In the genomic region with DNA sequence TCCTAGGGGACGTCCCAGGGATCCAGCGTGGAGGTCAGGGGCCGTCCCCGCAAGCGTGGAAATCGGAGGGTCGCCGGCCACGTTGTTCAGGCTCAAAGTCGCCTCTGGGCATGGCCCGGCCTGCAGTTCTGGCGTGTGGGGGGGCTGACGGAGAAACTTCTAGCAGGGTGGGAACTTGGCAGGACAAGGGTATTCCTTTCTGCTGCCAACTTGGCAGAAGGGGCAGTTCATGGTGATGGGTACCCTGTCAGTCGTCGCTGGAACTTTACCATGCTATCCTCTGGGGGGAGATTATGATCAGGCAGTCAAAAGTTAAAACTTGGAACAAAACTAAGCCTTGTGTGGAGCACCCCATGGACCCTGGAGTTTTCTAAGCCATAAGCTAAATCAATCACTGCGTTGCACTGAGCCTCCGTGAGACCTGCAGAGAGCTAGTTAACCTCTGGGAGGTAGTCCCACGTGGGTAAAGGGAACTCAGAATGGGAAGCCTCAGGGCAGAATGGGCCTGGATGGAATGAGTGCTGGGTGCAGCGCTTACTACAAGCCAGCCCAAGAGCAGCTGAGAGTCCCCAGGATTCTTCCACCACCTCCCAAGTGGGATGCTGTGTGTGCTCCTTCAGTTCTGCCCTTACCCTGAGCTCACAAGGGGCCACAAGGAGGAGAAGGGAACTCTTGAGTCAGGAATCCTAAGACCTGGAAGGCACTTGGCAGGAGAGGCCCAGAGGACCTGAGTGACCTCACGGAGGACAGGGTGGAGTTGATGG, we compare ENCODE assay signal across 8 mouse cellular contexts. TPM values are rescaled to one million over a fixed set of nuclear protein-coding genes. Genes with fewer than 3 reads are reported as not detected.
DNase-seq lines count a peak whose midpoint lies in the region; ATAC-seq and TF ChIP-seq lines count a peak whose summit lies in the region.

No protein-coding gene starts in this region.

- 6% methylated on average over 20 of the region's 20 CpGs for WGBS in kidney, adult 2 months
- WGBS in embryonic facial prominence, embryonic 11.5 days, result 4% methylated on average over 19 of the region's 20 CpGs
- 4% methylated on average over 20 of the region's 20 CpGs for WGBS in hindbrain, embryonic 14.5 days
- 8% methylated on average over 20 of the region's 20 CpGs for WGBS in liver, postnatal 0 days (ENCODE audit: insufficient replicate concordance)
- 3% methylated on average over 20 of the region's 20 CpGs for WGBS in stomach, embryonic 16.5 days

- TF ChIP-seq POLR2A in kidney, adult 2 months (IDR thresholded peaks at IDR 0.05; ENCODE audit: low read depth, low read length), result no peak

- H3K36me3 ChIP-seq in kidney, adult 2 months (ENCODE audit: control insufficient read depth, insufficient read depth, low read length), result no peaks in the 10 kb centered on the region
- no peaks in the 10 kb centered on the region for H3K36me3 ChIP-seq in embryonic facial prominence, embryonic 11.5 days (replicated peaks; ENCODE audit: control insufficient read depth, insufficient read depth, low read depth, low read length)
- H3K36me3 ChIP-seq in hindbrain, embryonic 14.5 days (replicated peaks; ENCODE audit: control insufficient read depth, insufficient read depth), result no peaks in the 10 kb centered on the region
- no peaks in the 10 kb centered on the region for H3K36me3 ChIP-seq in liver, postnatal 0 days (replicated peaks; ENCODE audit: insufficient read depth, low read length)
- H3K36me3 ChIP-seq in stomach, embryonic 16.5 days (ENCODE audit: control insufficient read depth, insufficient read depth, low read length), result no peaks in the 10 kb centered on the region

- TF ChIP-seq EP300 in liver, postnatal 0 days (IDR thresholded peaks at IDR 0.05; ENCODE audit: low read depth), result no peak

- H3K9me3 ChIP-seq in embryonic facial prominence, embryonic 11.5 days (replicated peaks; ENCODE audit: control insufficient read depth, low read length), result no peaks in the 10 kb centered on the region
- H3K9me3 ChIP-seq in hindbrain, embryonic 14.5 days (ENCODE audit: control insufficient read depth, low read length), result no peaks in the 10 kb centered on the region
- no peaks in the 10 kb centered on the region for H3K9me3 ChIP-seq in liver, postnatal 0 days (ENCODE audit: low read length)
- no peaks in the 10 kb centered on the region for H3K9me3 ChIP-seq in stomach, embryonic 16.5 days (replicated peaks; ENCODE audit: control insufficient read depth, low read length)

- H3K4me1 ChIP-seq in kidney, adult 2 months (ENCODE audit: control insufficient read depth, insufficient read depth, low read length), result peaks cover 5% of the 10 kb centered on the region; the same call in 1 of the 2 replicates
- no peaks in the 10 kb centered on the region for H3K4me1 ChIP-seq in embryonic facial prominence, embryonic 11.5 days (ENCODE audit: control insufficient read depth, insufficient read depth, low read length)
- H3K4me1 ChIP-seq in hindbrain, embryonic 14.5 days (replicated peaks; ENCODE audit: control insufficient read depth, insufficient read depth, low read length), result peaks cover 18% of the 10 kb centered on the region; the same call in 1 of the 2 replicates
- H3K4me1 ChIP-seq in liver, postnatal 0 days (ENCODE audit: insufficient read depth), result peaks cover 10% of the 10 kb centered on the region
- H3K4me1 ChIP-seq in stomach, embryonic 16.5 days (ENCODE audit: control insufficient read depth, insufficient read depth, low read length), result peaks cover 61% of the 10 kb centered on the region

- TF ChIP-seq CTCF in kidney, adult 2 months (conservative IDR thresholded peaks at IDR 0.05; ENCODE audit: insufficient read depth, insufficient read length, low read depth, low read length), result no peak
- TF ChIP-seq CTCF in liver, postnatal 0 days (IDR thresholded peaks at IDR 0.05; ENCODE audit: low read depth), result no peak

- DNase-seq in kidney, adult 2 months, result peak; percentile 64
- no peak for DNase-seq in kidney, adult 8-10 months
- peak; percentile 52 for DNase-seq in embryonic facial prominence, embryonic 11.5 days (ENCODE audit: low spot score)
- DNase-seq in hindbrain, embryonic 14.5 days (ENCODE audit: low spot score), result peak; percentile 59
- DNase-seq in liver, postnatal 0 days, result no peak
- DNase-seq in layer of hippocampus, adult 8-10 months (ENCODE audit: low spot score in 2 of 2), result no peak
- no peak for DNase-seq in frontal cortex, postnatal 36 days (ENCODE audit: low spot score in 2 of 2)

- H3K27me3 ChIP-seq in kidney, adult 2 months (replicated peaks; ENCODE audit: control insufficient read depth, insufficient read depth, low read length), result no peaks in the 10 kb centered on the region
- no peaks in the 10 kb centered on the region for H3K27me3 ChIP-seq in embryonic facial prominence, embryonic 11.5 days (ENCODE audit: control insufficient read depth, insufficient read depth, low read length)
- no peaks in the 10 kb centered on the region for H3K27me3 ChIP-seq in hindbrain, embryonic 14.5 days (ENCODE audit: control insufficient read depth, insufficient read depth, low read length)
- H3K27me3 ChIP-seq in liver, postnatal 0 days (ENCODE audit: insufficient read depth, low read length), result 0 out of 2 replicates have a peak, but pooled peaks cover 2% of the 10 kb centered on the region
- H3K27me3 ChIP-seq in stomach, embryonic 16.5 days (ENCODE audit: control insufficient read depth, insufficient read depth, low read length), result no peaks in the 10 kb centered on the region

- 0 out of 2 replicates have a peak, but pooled peaks have one; percentile 0 for ATAC-seq in embryonic facial prominence, embryonic 11.5 days (replicated peaks; ENCODE audit: insufficient number of reproducible peaks, low FRiP score, low TSS enrichment, low read depth)
- ATAC-seq in hindbrain, embryonic 14.5 days (ENCODE audit: low FRiP score), result peak; percentile 1; the same call in 1 of the 2 replicates
- ATAC-seq in liver, postnatal 0 days, result no peak
- ATAC-seq in stomach, embryonic 16.5 days (ENCODE audit: insufficient read depth, low FRiP score), result no peak

- H3K9ac ChIP-seq in embryonic facial prominence, embryonic 11.5 days (replicated peaks; ENCODE audit: low read length), result peak overlapping the region; percentile 79
- H3K9ac ChIP-seq in hindbrain, embryonic 14.5 days, result peak overlapping the region; percentile 63
- peak overlapping the region; percentile 79 for H3K9ac ChIP-seq in liver, postnatal 0 days (replicated peaks)
- peak overlapping the region; percentile 92 for H3K9ac ChIP-seq in stomach, embryonic 16.5 days (ENCODE audit: low read length)

- peak overlapping the region; percentile 67 for H3K4me3 ChIP-seq in kidney, adult 2 months (ENCODE audit: insufficient read depth, low read depth, low read length)
- peak overlapping the region; percentile 76 for H3K4me3 ChIP-seq in embryonic facial prominence, embryonic 11.5 days (ENCODE audit: low read depth, low read length)
- H3K4me3 ChIP-seq in hindbrain, embryonic 14.5 days (replicated peaks; ENCODE audit: low read length), result peak overlapping the region; percentile 54
- peak overlapping the region; percentile 65 for H3K4me3 ChIP-seq in liver, postnatal 0 days (ENCODE audit: low read depth, low read length)
- peak overlapping the region; percentile 82 for H3K4me3 ChIP-seq in stomach, embryonic 16.5 days (replicated peaks; ENCODE audit: low read length)

- peak overlapping the region; percentile 91 for H3K4me2 ChIP-seq in embryonic facial prominence, embryonic 11.5 days (ENCODE audit: low read depth, low read length)
- H3K4me2 ChIP-seq in hindbrain, embryonic 14.5 days (replicated peaks), result peak overlapping the region; percentile 97
- peak overlapping the region; percentile 93 for H3K4me2 ChIP-seq in liver, postnatal 0 days (ENCODE audit: low read depth, low read length)
- peak overlapping the region; percentile 77 for H3K4me2 ChIP-seq in stomach, embryonic 16.5 days (ENCODE audit: low read depth, low read length)

- peak overlapping the region; percentile 42 for H3K27ac ChIP-seq in kidney, adult 2 months (ENCODE audit: insufficient read depth, low read depth, low read length)
- H3K27ac ChIP-seq in embryonic facial prominence, embryonic 11.5 days (replicated peaks; ENCODE audit: low read depth, low read length), result peak overlapping the region; percentile 42
- peak overlapping the region; percentile 38; the same call in 1 of the 2 replicates for H3K27ac ChIP-seq in hindbrain, embryonic 14.5 days
- H3K27ac ChIP-seq in liver, postnatal 0 days (ENCODE audit: low read depth), result peak overlapping the region; percentile 48
- H3K27ac ChIP-seq in stomach, embryonic 16.5 days (ENCODE audit: low read length), result peak overlapping the region; percentile 84

RNA-seq across cellular contexts. Expression of a gene that starts 0.7 kb away (rescaled TPM):
- 29.7 and 34.7 TPM in 2 replicates for polyA plus RNA-seq in kidney, adult 2 months (2012; rRNA removed)
- 14.4 and 17.6 TPM in 2 replicates for polyA plus RNA-seq in embryonic facial prominence, embryonic 11.5 days (2014; fragmentation: Nextera tagmentation; extraction: Ambion mirVana)
- 8.7 and 10.7 TPM in 2 replicates for polyA plus RNA-seq in hindbrain, embryonic 14.5 days (2014; fragmentation: Nextera tagmentation; extraction: Ambion mirVana)
- 5.1 TPM in 2 replicates for polyA plus RNA-seq in liver, postnatal 0 days (2015; fragmentation: Nextera tagmentation; extraction: Ambion mirVana)
- 29.5 and 31.7 TPM in 2 replicates for polyA plus RNA-seq in stomach, embryonic 16.5 days (2015; fragmentation: Nextera tagmentation; extraction: Ambion mirVana)
- total RNA-seq in layer of hippocampus, adult 8-10 months (2022), result 1 to 10 TPM; 4.2 to 6.1 (median 5.6) TPM

RNA-seq across cellular contexts. Expression of a gene that starts 16.2 kb away (rescaled TPM):
- polyA plus RNA-seq in kidney, adult 2 months (2012; rRNA removed), result 0.22 and 0.46 TPM in 2 replicates
- polyA plus RNA-seq in embryonic facial prominence, embryonic 11.5 days (2014; fragmentation: Nextera tagmentation; extraction: Ambion mirVana), result not detected in 2 replicates
- not detected in 2 replicates for polyA plus RNA-seq in hindbrain, embryonic 14.5 days (2014; fragmentation: Nextera tagmentation; extraction: Ambion mirVana)
- not detected in 2 replicates for polyA plus RNA-seq in liver, postnatal 0 days (2015; fragmentation: Nextera tagmentation; extraction: Ambion mirVana)
- not detected in 2 replicates for polyA plus RNA-seq in stomach, embryonic 16.5 days (2015; fragmentation: Nextera tagmentation; extraction: Ambion mirVana)
- total RNA-seq in layer of hippocampus, adult 8-10 months (2022), result not detected

RNA-seq across cellular contexts. Expression of a gene that starts 38.9 kb away (rescaled TPM):
- polyA plus RNA-seq in kidney, adult 2 months (2012; rRNA removed), result not detected in 2 replicates
- not detected in 2 replicates for polyA plus RNA-seq in embryonic facial prominence, embryonic 11.5 days (2014; fragmentation: Nextera tagmentation; extraction: Ambion mirVana)
- not detected in 2 replicates for polyA plus RNA-seq in hindbrain, embryonic 14.5 days (2014; fragmentation: Nextera tagmentation; extraction: Ambion mirVana)
- polyA plus RNA-seq in liver, postnatal 0 days (2015; fragmentation: Nextera tagmentation; extraction: Ambion mirVana), result 0.42 and 6.5 TPM in 2 replicates
- 406 and 529 TPM in 2 replicates for polyA plus RNA-seq in stomach, embryonic 16.5 days (2015; fragmentation: Nextera tagmentation; extraction: Ambion mirVana)
- not detected for total RNA-seq in layer of hippocampus, adult 8-10 months (2022)

RNA-seq across cellular contexts. Expression of a gene that starts 59.7 kb away (rescaled TPM):
- not detected in 2 replicates for polyA plus RNA-seq in kidney, adult 2 months (2012; rRNA removed)
- not detected in 2 replicates for polyA plus RNA-seq in embryonic facial prominence, embryonic 11.5 days (2014; fragmentation: Nextera tagmentation; extraction: Ambion mirVana)
- polyA plus RNA-seq in hindbrain, embryonic 14.5 days (2014; fragmentation: Nextera tagmentation; extraction: Ambion mirVana), result not detected in 2 replicates
- polyA plus RNA-seq in liver, postnatal 0 days (2015; fragmentation: Nextera tagmentation; extraction: Ambion mirVana), result not detected in 2 replicates
- polyA plus RNA-seq in stomach, embryonic 16.5 days (2015; fragmentation: Nextera tagmentation; extraction: Ambion mirVana), result 0.54 and 0.83 TPM in 2 replicates
- total RNA-seq in layer of hippocampus, adult 8-10 months (2022), result not detected

Comparison
In these comparisons a context has a peak if more than half of its experiments do, and no peak if none do; other contexts are left out.
1. DNase-seq: peak in kidney, adult 2 months (single experiment), embryonic facial prominence, embryonic 11.5 days (single experiment) and hindbrain, embryonic 14.5 days (single experiment); none in kidney, adult 8-10 months (0 of 2), liver, postnatal 0 days (single experiment), layer of hippocampus, adult 8-10 months (0 of 2) and frontal cortex, postnatal 36 days (0 of 2).
2. ATAC-seq: peak in embryonic facial prominence, embryonic 11.5 days (single experiment) and hindbrain, embryonic 14.5 days (single experiment); none in liver, postnatal 0 days (single experiment) and stomach, embryonic 16.5 days (single experiment).
3. RNA of a gene that starts 38.9 kb away (polyA plus RNA-seq): 406 to 529 TPM in stomach, embryonic 16.5 days; 0.42 to 6.5 TPM in liver, postnatal 0 days, not detected in kidney, adult 2 months, not detected in embryonic facial prominence, embryonic 11.5 days and not detected in hindbrain, embryonic 14.5 days; every median in the first group is over 10 times any median in the second.
4. Peak in every context shown above with its lines, with median percentiles within 50 percentile points of each other: H3K27ac ChIP-seq, H3K4me3 ChIP-seq, H3K4me2 ChIP-seq and H3K9ac ChIP-seq.